In the genomic region with DNA sequence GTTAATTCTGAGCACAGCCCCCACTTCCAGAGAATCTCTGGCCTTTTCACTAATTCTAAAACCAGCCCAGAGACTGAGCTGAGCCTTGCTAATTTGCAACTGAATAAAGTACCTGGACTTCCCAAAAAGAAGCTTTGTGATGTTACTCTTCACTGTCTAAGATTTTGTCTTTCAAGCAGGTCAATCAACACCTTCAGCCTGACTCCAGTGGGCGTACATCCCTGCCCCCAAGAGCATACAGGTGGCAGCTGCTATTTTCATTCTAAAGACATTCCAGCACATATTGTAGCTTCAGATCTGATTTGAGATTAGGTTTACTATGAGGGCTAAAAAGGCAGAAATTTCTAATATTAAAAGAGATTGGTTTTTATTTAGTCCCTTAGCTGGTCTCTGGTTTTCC, we compare ENCODE assay signal across 5 mouse cellular contexts. TPM values are rescaled to one million over a fixed set of nuclear protein-coding genes. Genes with fewer than 3 reads are reported as not detected.
A peak's percentile ranks its signal among the peaks of the same experiment; 100 is the strongest.
DNase-seq lines count a peak whose midpoint lies in the region; TF ChIP-seq lines count a peak whose summit lies in the region.
"Not testable (repeated sequence)": the region's sequence is repeated elsewhere in the genome, so short reads cannot be mapped to it uniquely, and the experiment has no call there.
"Had no signal": no experiment of that assay in that cellular context is flagged by ENCODE, and none has a peak within 500 bp of the region (broad histone marks: within the 10 kb centered on the region; RNA-seq: fewer than 3 reads in every experiment).

No protein-coding gene starts in this region.

- TF ChIP-seq CTCF in ES-Bruce4 (IDR thresholded peaks at IDR 0.05; ENCODE audit: low read depth, low read length), result not testable (repeated sequence)

- DNase-seq in ES-CJ7 (ENCODE audit: low read depth, low spot score) (peak; percentile 67), R1 (ENCODE audit: low read depth, low spot score) (peak; percentile 67), ZHBTc4 (ENCODE audit: low read depth, low spot score) (peak; percentile 44)

- not testable (repeated sequence) for H3K4me3 ChIP-seq in ES-Bruce4 (ENCODE audit: low read depth, low read length)

- 0 out of 2 replicates have a peak, but pooled peaks have one; percentile 22 for TF ChIP-seq EP300 in ES-Bruce4 (IDR thresholded peaks at IDR 0.05; ENCODE audit: insufficient read depth, low read depth, low read length)

- not testable (repeated sequence) for H3K4me1 ChIP-seq in ES-Bruce4 (ENCODE audit: control insufficient read depth, insufficient read depth, low read length)

- peaks cover 20% of the 10 kb centered on the region for H3K9me3 ChIP-seq in ES-Bruce4 (replicated peaks; ENCODE audit: control insufficient read depth, insufficient read depth, low read length, poor library complexity, severe bottlenecking)

- not testable (repeated sequence) for H3K9ac ChIP-seq in ES-Bruce4 (ENCODE audit: low read depth, poor library complexity, severe bottlenecking)

- not testable (repeated sequence) for H3K36me3 ChIP-seq in ES-Bruce4 (ENCODE audit: control insufficient read depth, insufficient read depth, low read length, poor library complexity, severe bottlenecking)

- TF ChIP-seq POLR2A in ES-Bruce4 (IDR thresholded peaks at IDR 0.05; ENCODE audit: insufficient read depth, low read length), result not testable (repeated sequence)

- H3K27ac ChIP-seq in ES-Bruce4 (ENCODE audit: insufficient read depth, low read length), result not testable (repeated sequence)

- not testable (repeated sequence) for H3K27me3 ChIP-seq in ES-Bruce4 (ENCODE audit: control insufficient read depth, insufficient read depth, low read length, poor library complexity, severe bottlenecking)

RNA-seq across cellular contexts. Expression of gene Ifi211, which starts 44.3 kb away (rescaled TPM):
- polyA plus RNA-seq in ES-Bruce4 (2011; ENCODE audit: insufficient read depth, insufficient read length, low read depth, missing spikeins), result not detected in 2 replicates
- polyA plus RNA-seq: G1E had no signal
